Mouse (Mus musculus) C2C12 (cell line): ENCODE measurements around the gene Rpl4.

Experiments used
- CTCF ChIP-seq: IDR thresholded peaks from one replicate; pipeline ENCODE4 v1.5.1; 2011; ENCODE audit not compliant: control insufficient read depth, insufficient read depth, insufficient read length
- USF1 ChIP-seq: IDR thresholded peaks from one replicate; pipeline ENCODE4 v1.6.1; 2011; ENCODE audit warnings: low read depth, mild to moderate bottlenecking, control low read depth, moderate library complexity

DNA sequence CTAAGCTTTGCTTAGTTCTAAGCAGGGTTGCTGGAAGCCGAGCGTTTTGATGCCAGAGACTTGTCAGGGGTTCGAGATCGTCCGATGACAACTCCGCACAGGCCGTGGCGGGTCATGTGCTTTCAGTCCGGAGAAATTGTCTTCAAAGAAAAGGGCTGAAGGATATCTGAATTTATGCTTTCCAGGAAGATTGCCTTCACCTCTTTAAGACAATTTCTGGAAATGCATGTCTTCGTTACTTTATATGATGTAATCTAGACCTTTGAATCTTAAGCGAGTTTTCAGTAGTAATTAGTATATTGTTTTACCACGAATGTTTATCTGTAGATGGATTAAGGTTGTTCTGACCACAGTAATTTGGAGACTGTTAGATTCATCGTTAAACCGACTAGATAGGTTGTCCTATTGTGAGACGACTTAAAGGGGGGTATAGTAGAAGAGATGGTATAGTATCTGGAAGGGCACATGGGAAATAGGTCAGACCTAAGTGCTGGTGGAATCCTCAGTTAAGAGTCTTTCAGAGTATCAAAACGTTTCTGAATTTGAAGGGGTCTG lies 568 bp downstream of the Rpl4 start:
- TF ChIP-seq CTCF = no peak
- TF ChIP-seq USF1 = peak; percentile 3
